Mouse (Mus musculus): ENCODE data around the gene Zfp799. TPM values are rescaled to one million over a fixed set of nuclear protein-coding genes. Genes with fewer than 3 reads are reported as not detected.

Zfp799 gene
- polyA plus RNA-seq (2017; shearing (Covaris generic)), result 1 to 10 TPM; 7.2 to 9.9 TPM

DNA sequence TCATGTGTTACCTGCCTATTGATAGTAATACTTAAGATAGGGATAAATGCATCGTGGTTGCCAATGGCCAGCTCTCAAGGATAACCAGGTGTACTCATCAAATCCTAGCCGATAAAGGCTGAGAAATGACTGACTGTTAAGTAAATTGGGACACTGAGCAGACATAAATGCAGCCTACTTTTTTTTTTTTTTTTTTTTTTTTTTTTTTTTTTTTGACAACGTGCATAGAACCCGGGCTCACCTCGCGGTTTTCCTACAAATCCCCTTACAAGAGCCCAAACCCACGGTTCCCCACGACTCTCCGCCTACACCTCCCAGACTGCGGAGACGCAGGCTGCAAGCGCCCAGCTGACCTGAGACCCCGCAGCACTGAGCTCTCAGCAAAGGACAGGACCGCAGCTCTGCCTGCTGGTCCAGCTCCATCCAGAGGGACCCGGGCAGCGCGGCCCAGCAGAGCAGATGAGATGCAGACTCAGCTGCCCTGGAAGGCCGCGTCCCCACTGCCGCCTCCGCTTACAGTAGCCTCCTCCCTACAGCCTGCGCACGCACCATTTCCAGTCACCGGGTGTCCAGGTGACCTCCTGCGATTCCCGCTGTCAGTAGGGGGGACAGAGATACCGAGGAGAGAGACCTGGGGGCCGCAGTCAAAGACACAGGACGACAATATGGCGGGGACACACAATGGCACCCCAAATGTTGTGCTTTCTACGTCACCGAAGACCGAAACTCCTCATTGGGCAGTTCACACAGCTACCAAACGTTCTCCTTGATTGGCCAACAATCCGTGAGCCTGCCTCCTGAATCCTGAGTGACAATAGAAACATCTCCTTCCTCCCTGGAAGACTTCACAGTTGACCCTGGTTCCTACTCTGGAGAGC lies at the start of gene Zfp799:
Gene Zfp799, minus strand, starts transcription at position 722 of the 878 bp plus-strand sequence.

DNA sequence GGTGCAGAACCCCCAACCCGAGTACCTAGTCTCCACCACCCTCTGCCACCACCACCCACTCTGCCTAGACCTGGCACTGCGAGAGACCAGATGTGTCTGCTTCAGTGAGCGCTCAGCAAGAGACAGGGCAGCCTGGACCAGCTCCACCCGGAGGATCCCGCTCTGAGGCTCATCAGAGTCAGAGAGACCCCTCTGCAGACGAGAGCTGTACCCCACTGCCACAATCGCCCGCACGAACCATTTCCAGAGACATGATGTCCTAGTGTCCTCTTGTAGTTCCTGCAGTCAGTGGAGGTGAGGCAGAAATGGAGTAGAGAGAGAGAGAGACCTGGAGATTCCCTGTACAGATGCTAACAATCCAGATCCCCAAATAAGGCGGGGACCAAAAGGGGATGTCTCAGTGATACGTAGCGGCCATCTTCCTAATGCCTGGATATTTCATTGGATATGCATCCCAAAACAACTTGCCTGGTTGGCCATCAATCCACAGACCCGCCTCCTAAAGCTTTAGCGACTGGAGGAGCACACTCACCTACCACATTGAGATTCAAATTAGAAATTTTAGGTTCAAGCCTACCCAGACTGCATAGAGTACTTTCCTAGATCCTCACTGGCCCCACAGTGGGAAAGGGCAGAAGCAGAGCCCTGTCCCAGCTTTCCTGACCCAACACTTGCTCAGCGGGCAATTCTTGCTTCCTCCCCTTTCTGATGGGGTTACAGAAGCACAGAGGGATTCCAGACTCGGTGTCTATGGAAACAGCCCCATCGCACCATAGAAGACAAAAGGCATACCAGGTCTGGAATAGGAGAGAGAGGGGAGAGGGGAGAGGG lies 20.3 kb downstream of the Zfp799 start, which contains the start of gene Zfp811:
Gene Zfp811, minus strand, starts transcription at position 388 of the 831 bp plus-strand sequence.

DNA sequence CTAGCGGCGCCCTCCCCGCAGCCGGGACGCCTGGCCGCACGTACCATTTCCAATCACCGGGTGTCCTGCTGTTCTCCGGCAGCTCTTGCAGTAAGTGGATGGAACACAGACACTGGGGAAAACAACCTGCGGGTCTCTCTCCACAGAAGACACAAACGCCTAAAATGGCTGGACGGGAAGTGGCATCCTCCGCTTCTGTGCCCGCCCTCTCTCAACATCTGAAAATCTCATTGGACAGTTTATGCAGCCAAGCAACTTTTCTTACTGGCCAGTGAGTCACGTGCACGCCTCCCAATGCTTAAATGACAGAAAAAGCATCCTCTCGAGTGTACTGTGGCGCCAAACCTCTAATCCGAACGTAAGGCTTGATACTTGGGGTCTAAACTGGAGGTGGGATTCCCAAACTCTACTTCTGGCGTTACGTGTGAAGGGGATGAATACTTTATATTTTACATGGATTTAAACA lies 41.9 kb downstream of the Zfp799 start, which contains the start of gene Zfp871:
Gene Zfp871, minus strand, starts transcription at position 194 of the 466 bp plus-strand sequence.

Other genes starting within 250 kb of the Zfp799 start
- under 1 TPM in 1 of 2 experiments, not detected in 1; 0.32 TPM for gene Cyp4f37, start 209.0 kb downstream of the Zfp799 start, polyA plus RNA-seq (2017; shearing (Covaris generic))
- gene Cyp4f40, start 171.4 kb downstream of the Zfp799 start, polyA plus RNA-seq (2017; shearing (Covaris generic)), result not detected
- not detected for gene Cyp4f15, start 144.6 kb downstream of the Zfp799 start, polyA plus RNA-seq (2017; shearing (Covaris generic))
- 10 to 100 TPM; 24.3 to 25.7 TPM for gene Zfp871, start 42.0 kb downstream of the Zfp799 start, polyA plus RNA-seq (2017; shearing (Covaris generic))
- under 1 TPM; 0.36 to 0.75 TPM for gene Zfp811, start 20.3 kb downstream of the Zfp799 start, polyA plus RNA-seq (2017; shearing (Covaris generic))
- 10 to 100 TPM in 1 of 2 experiments, 1 to 10 TPM in 1; 4.5 to 11.1 TPM for gene Zfp870, start 61.4 kb upstream of the Zfp799 start, polyA plus RNA-seq (2017; shearing (Covaris generic))
- not detected for gene Cyp4f14, start 87.1 kb upstream of the Zfp799 start, polyA plus RNA-seq (2017; shearing (Covaris generic))
- gene Cyp4f13, start 117.1 kb upstream of the Zfp799 start, polyA plus RNA-seq (2017; shearing (Covaris generic)), result 10 to 100 TPM; 19.3 to 31.7 TPM
- gene Zfp472, start 135.6 kb upstream of the Zfp799 start, polyA plus RNA-seq (2017; shearing (Covaris generic)), result 10 to 100 TPM; 21.0 to 21.3 TPM
- gene Zfp952, start 162.9 kb upstream of the Zfp799 start, polyA plus RNA-seq (2017; shearing (Covaris generic)), result 10 to 100 TPM; 15.0 to 15.1 TPM
- 1 to 10 TPM; 4.9 to 6.6 TPM for gene Zfp763, start 203.1 kb upstream of the Zfp799 start, polyA plus RNA-seq (2017; shearing (Covaris generic))
- gene 4921501E09Rik, start 237.8 kb upstream of the Zfp799 start, polyA plus RNA-seq (2017; shearing (Covaris generic)), result not detected